Mouse (Mus musculus) cerebellum, adult 11-12 months (tissue): ENCODE measurements around the gene Dlgap1.
A peak's percentile ranks its signal among the peaks of the same experiment; 100 is the strongest.

Experiments
- DNase-seq: peaks from one replicate; pipeline ENCODE4 v3.0.0; 2022

The Dlgap1 gene

GRCm38 (mm10) chr17:69969021-69969815 lies at the start of gene Dlgap1:
Dlgap1 (plus strand) TSS chr17:69969073.
- peak; percentile 91 for DNase-seq

GRCm38 (mm10) chr17:69954936-69955335 lies 13.9 kb upstream of the Dlgap1 start:
- no peak for DNase-seq

GRCm38 (mm10) chr17:69969816-69970750 lies 1.2 kb downstream of the Dlgap1 start:
- DNase-seq = peak; percentile 70

GRCm38 (mm10) chr17:69973081-69973480 lies 4.2 kb downstream of the Dlgap1 start:
- no peak for DNase-seq

- no peak for DNase-seq
Measured at GRCm38 (mm10) chr17:69973991-69974390, 5.1 kb downstream of the Dlgap1 start.

GRCm38 (mm10) chr17:69982236-69982923 lies 13.5 kb downstream of the Dlgap1 start:
- DNase-seq = no peak

- DNase-seq = no peak
Measured at GRCm38 (mm10) chr17:69996406-69996805, 27.5 kb downstream of the Dlgap1 start.

- DNase-seq = peak; percentile 88
Measured at GRCm38 (mm10) chr17:70002026-70002425, 33.2 kb downstream of the Dlgap1 start.

- DNase-seq = no peak
Measured at GRCm38 (mm10) chr17:70004628-70005027, 35.8 kb downstream of the Dlgap1 start.

- DNase-seq = no peak
Measured at GRCm38 (mm10) chr17:70007607-70008006, 38.7 kb downstream of the Dlgap1 start.

GRCm38 (mm10) chr17:70016511-70016910 lies 47.6 kb downstream of the Dlgap1 start:
- DNase-seq = peak; percentile 59

- no peak for DNase-seq
Measured at GRCm38 (mm10) chr17:70020376-70020775, 51.5 kb downstream of the Dlgap1 start.

- no peak for DNase-seq
Measured at GRCm38 (mm10) chr17:70022618-70023017, 53.7 kb downstream of the Dlgap1 start.

GRCm38 (mm10) chr17:70034862-70035261 lies 66.0 kb downstream of the Dlgap1 start:
- no peak for DNase-seq

- no peak for DNase-seq
Measured at GRCm38 (mm10) chr17:70040751-70041430, 72.0 kb downstream of the Dlgap1 start.

GRCm38 (mm10) chr17:70068281-70068680 lies 99.4 kb downstream of the Dlgap1 start:
- no peak for DNase-seq

- peak; percentile 92 for DNase-seq
Measured at GRCm38 (mm10) chr17:70072066-70072465, 103.2 kb downstream of the Dlgap1 start.

- DNase-seq = no peak
Measured at GRCm38 (mm10) chr17:70088220-70088619, 119.3 kb downstream of the Dlgap1 start.

- no peak for DNase-seq
Measured at GRCm38 (mm10) chr17:70090737-70091136, 121.9 kb downstream of the Dlgap1 start.

GRCm38 (mm10) chr17:70129151-70129550 lies 160.3 kb downstream of the Dlgap1 start:
- DNase-seq = peak; percentile 93

GRCm38 (mm10) chr17:70169831-70170230 lies 201.0 kb downstream of the Dlgap1 start:
- no peak for DNase-seq

GRCm38 (mm10) chr17:70172500-70173036 lies 203.7 kb downstream of the Dlgap1 start:
- DNase-seq = no peak
